Mouse (Mus musculus) kidney, embryonic 16.5 days (tissue): ENCODE results near the gene Pfn1. TPM values are rescaled to one million over a fixed set of nuclear protein-coding genes. Genes with fewer than 3 reads are reported as not detected.
A peak's percentile ranks its signal among the peaks of the same experiment; 100 is the strongest.

Experiments used
- ATAC-seq: fragments of 200-750 bp; cut with Nextera tagmentation; 2 replicates; pipeline ENCODE4 v1.8.0; 2017; ENCODE audit warnings: moderate TSS enrichment; ENCODE audit not compliant: low FRiP score, low TSS enrichment
- H3K27ac ChIP-seq: fragments of 300-500 bp; sonication (generic); 2 replicates; pipeline ENCODE4 v1.5.1; 2014; ENCODE audit warnings: low read length
- H3K27me3 ChIP-seq: fragments of 300-500 bp; sonication (generic); 2 replicates; pipeline ENCODE4 v1.6.1; 2014; ENCODE audit warnings: low read length, control low read depth, mixed read lengths; ENCODE audit not compliant: insufficient read depth
- H3K36me3 ChIP-seq: fragments of 300-500 bp; sonication (generic); 2 replicates; pipeline ENCODE4 v1.6.1; 2014; ENCODE audit warnings: low read length, control low read depth, mixed read lengths; ENCODE audit not compliant: insufficient read depth
- H3K4me1 ChIP-seq: fragments of 300-500 bp; sonication (generic); 2 replicates; pipeline ENCODE4 v1.6.1; 2014; ENCODE audit warnings: low read length, control low read depth, mixed read lengths; ENCODE audit not compliant: insufficient read depth
- H3K4me2 ChIP-seq: fragments of 300-500 bp; sonication (generic); replicated peaks from 2 replicates; pipeline ENCODE4 v1.6.1; 2014; ENCODE audit warnings: low read depth, low read length
- H3K4me3 ChIP-seq: fragments of 300-500 bp; sonication (generic); 2 replicates; pipeline ENCODE4 v1.5.1; 2014; ENCODE audit warnings: mild to moderate bottlenecking, low read length
- H3K9ac ChIP-seq: fragments of 300-500 bp; sonication (generic); replicated peaks from 2 replicates; pipeline ENCODE4 v1.6.1; 2014; ENCODE audit warnings: low read length
- H3K9me3 ChIP-seq: fragments of 300-500 bp; sonication (generic); 2 replicates; pipeline ENCODE4 v1.6.1; 2016; ENCODE audit warnings: low read length, control low read depth
- WGBS: fragments of 180-500 bp; shearing (Covaris S2); extraction: QIAGEN DNeasy Blood & Tissue Kit; methylation state at CpG from one replicate; pipeline ENCODE4 v1.1.7; 2014; 5-methylcytosine and 5-hydroxymethylcytosine counted together
- polyA plus RNA-seq: library from polyadenylated mRNA; unstranded; fragments of >200 nt; fragmentation: Nextera tagmentation; extraction: Ambion mirVana; gene quantifications from 2 replicates; pipeline ENCODE4 v1.2.1, GENCODE M21; 2015

Gene Pfn1
- polyA plus RNA-seq, 1 experiment from 2014 or later: 1,671 TPM

GRCm38 (mm10) chr11:70626877-70627276 lies 27.6 kb downstream of the Pfn1 start:
- ATAC-seq: no peak

GRCm38 (mm10) chr11:70625473-70625872 lies 29.0 kb downstream of the Pfn1 start:
- no peak overlapping the region for H3K27ac ChIP-seq
- ATAC-seq: no peak
- H3K4me1 ChIP-seq: peaks cover 7% of the 10 kb centered on the region; the same call in 1 of the 2 replicates
- H3K9me3 ChIP-seq: no peaks in the 10 kb centered on the region
- no peak overlapping the region for H3K9ac ChIP-seq
- 49% methylated on average over 4 of the region's 4 CpGs for WGBS
- H3K36me3 ChIP-seq: no peaks in the 10 kb centered on the region
- H3K4me3 ChIP-seq: no peak overlapping the region
- H3K4me2 ChIP-seq: no peak overlapping the region
- no peaks in the 10 kb centered on the region for H3K27me3 ChIP-seq

More at GRCm38 (mm10) chr11:70626877-70627276, 27.6 kb downstream of the Pfn1 start:
- H3K4me3 ChIP-seq: no peak overlapping the region
- H3K27ac ChIP-seq: no peak overlapping the region
- H3K4me1 ChIP-seq: peaks cover 5% of the 10 kb centered on the region; the same call in 1 of the 2 replicates
- H3K9ac ChIP-seq: no peak overlapping the region
- H3K36me3 ChIP-seq: no peaks in the 10 kb centered on the region
- no peak overlapping the region for H3K4me2 ChIP-seq
- H3K9me3 ChIP-seq: no peaks in the 10 kb centered on the region
- H3K27me3 ChIP-seq: no peaks in the 10 kb centered on the region
- WGBS: 48% methylated on average over 4 of the region's 4 CpGs

- Histone ChIP-seq H3K36me3 (no peaks in the 10 kb centered on the region), H3K27me3 (no peaks in the 10 kb centered on the region), H3K27ac (no peak overlapping the region), H3K4me1 (peaks cover 7% of the 10 kb centered on the region; the same call in 1 of the 2 replicates), H3K4me2 (no peak overlapping the region), H3K9ac (no peak overlapping the region), H3K4me3 (no peak overlapping the region), H3K9me3 (no peaks in the 10 kb centered on the region)
- no peak for ATAC-seq
- WGBS: 86% methylated on average over 10 of the region's 10 CpGs
Observed at GRCm38 (mm10) chr11:70623053-70623742, 31.2 kb downstream of the Pfn1 start.

GRCm38 (mm10) chr11:70621972-70622814 lies 32.3 kb downstream of the Pfn1 start:
- Histone ChIP-seq H3K4me2 (no peak overlapping the region), H3K36me3 (no peaks in the 10 kb centered on the region), H3K4me1 (peaks cover 7% of the 10 kb centered on the region; the same call in 1 of the 2 replicates), H3K9ac (no peak overlapping the region), H3K27me3 (no peaks in the 10 kb centered on the region), H3K9me3 (no peaks in the 10 kb centered on the region), H3K4me3 (no peak overlapping the region), H3K27ac (no peak overlapping the region)
- ATAC-seq: no peak
- WGBS: 39% methylated on average over 7 of the region's 7 CpGs

DNA sequence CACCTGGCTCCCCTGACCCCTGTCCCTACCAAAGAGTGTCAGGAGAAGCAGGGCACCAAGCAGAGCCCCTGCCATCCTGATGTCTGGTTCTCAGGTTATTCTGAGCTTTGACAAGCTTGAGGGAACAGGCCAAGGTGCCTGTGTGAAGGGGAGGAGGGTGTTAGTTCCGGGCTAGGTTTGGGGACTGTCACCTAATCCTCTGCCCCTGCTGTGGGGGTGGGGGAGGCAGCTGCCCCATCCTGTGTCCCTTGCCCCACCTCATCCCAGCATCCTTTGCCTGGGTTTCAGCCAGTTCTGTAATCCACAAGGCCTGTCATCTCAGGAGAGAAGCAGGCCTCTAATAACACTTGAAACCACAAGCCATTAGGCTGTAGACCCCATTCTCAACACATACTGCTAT lies 35.3 kb downstream of the Pfn1 start, which contains the start of gene Chrne:
Gene Chrne, minus strand, starts transcription at position 116 of the 400 bp plus-strand sequence.
- Histone ChIP-seq H3K9me3 (no peaks in the 10 kb centered on the region), H3K36me3 (no peaks in the 10 kb centered on the region), H3K27ac (no peak within 1 kb of the TSS), H3K9ac (no peak within 1 kb of the TSS), H3K27me3 (no peaks in the 10 kb centered on the region), H3K4me3 (no peak within 1 kb of the TSS), H3K4me2 (no peak within 1 kb of the TSS), H3K4me1 (peaks cover 20% of the 10 kb centered on the region)
- whole genome bisulfite sequencing: 23% methylated on average over 1 of the region's 1 CpGs
- no peak for ATAC-seq

DNA sequence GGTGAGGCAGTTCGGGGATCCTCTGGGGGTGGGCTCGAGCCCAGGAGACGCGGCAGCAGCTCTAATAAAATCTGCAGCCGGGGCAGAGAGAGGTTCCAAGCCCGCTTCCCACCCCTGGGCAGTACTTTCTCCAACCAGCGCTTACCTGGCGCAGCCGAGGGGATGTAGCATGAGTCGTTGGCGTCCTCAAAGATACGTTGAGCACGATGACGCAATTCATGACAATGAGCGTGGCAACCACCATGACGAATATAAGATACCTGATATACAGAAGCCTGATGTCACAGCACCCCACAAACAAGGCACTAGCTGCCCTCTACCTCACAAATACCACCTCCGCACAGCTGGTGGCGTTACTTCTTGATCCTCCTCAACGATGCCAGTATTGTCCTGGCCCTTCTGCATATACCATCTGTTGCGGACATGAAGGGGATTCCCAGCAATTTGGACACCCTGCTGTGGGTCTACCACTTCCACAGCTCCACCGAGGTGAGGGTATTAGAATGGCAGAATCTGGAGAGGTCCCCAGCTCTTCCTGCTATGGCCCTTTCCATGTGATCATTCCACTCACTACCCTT lies 38.8 kb downstream of the Pfn1 start, which contains the start of gene 4930544D05Rik:
Gene 4930544D05Rik, plus strand, starts transcription at position 333 of the 578 bp plus-strand sequence.
- peaks cover 13% of the 10 kb centered on the region for H3K4me1 ChIP-seq
- peak within 1 kb of the TSS; percentile 77 for H3K4me2 ChIP-seq
- H3K27me3 ChIP-seq: no peaks in the 10 kb centered on the region
- ATAC-seq: peak; percentile 8; the same call in 1 of the 2 replicates
- peak within 1 kb of the TSS; percentile 76 for H3K27ac ChIP-seq
- WGBS: 18% methylated on average over 21 of the region's 21 CpGs
- H3K4me3 ChIP-seq: peak within 1 kb of the TSS; percentile 43
- no peaks in the 10 kb centered on the region for H3K9me3 ChIP-seq
- peak within 1 kb of the TSS; percentile 33 for H3K9ac ChIP-seq
- H3K36me3 ChIP-seq: peaks cover 25% of the 10 kb centered on the region

GRCm38 (mm10) chr11:70615074-70615473 lies 39.4 kb downstream of the Pfn1 start:
- Histone ChIP-seq H3K4me2 (peak overlapping the region; percentile 77), H3K27ac (peak overlapping the region; percentile 76), H3K9me3 (no peaks in the 10 kb centered on the region), H3K9ac (peak overlapping the region; percentile 33), H3K36me3 (peaks cover 30% of the 10 kb centered on the region), H3K4me1 (peaks cover 13% of the 10 kb centered on the region), H3K4me3 (peak overlapping the region; percentile 43), H3K27me3 (no peaks in the 10 kb centered on the region)
- WGBS: 1% methylated on average over 17 of the region's 17 CpGs
- ATAC-seq: peak; percentile 93

- H3K4me3 ChIP-seq: no peak overlapping the region
- 84% methylated on average over 7 of the region's 7 CpGs for WGBS
- peaks cover 24% of the 10 kb centered on the region for H3K4me1 ChIP-seq
- H3K36me3 ChIP-seq: peaks cover 56% of the 10 kb centered on the region
- H3K4me2 ChIP-seq: no peak overlapping the region
- no peak overlapping the region for H3K27ac ChIP-seq
- H3K9ac ChIP-seq: no peak overlapping the region
- ATAC-seq: no peak
- H3K9me3 ChIP-seq: no peaks in the 10 kb centered on the region
- H3K27me3 ChIP-seq: no peaks in the 10 kb centered on the region
Observed at GRCm38 (mm10) chr11:70612505-70612904, 41.9 kb downstream of the Pfn1 start.

- Histone ChIP-seq H3K27me3 (no peaks in the 10 kb centered on the region), H3K36me3 (peaks cover 68% of the 10 kb centered on the region), H3K4me1 (peaks cover 24% of the 10 kb centered on the region), H3K4me2 (no peak overlapping the region), H3K9ac (no peak overlapping the region), H3K27ac (no peak overlapping the region), H3K9me3 (no peaks in the 10 kb centered on the region), H3K4me3 (no peak overlapping the region)
- WGBS: 87% methylated on average over 4 of the region's 4 CpGs
- no peak for ATAC-seq
Observed at GRCm38 (mm10) chr11:70610752-70611151, 43.7 kb downstream of the Pfn1 start.
